Mouse (Mus musculus): ENCODE measurements around the gene Trim52. TPM values are rescaled to one million over a fixed set of nuclear protein-coding genes. Genes with fewer than 3 reads are reported as not detected.
"Not testable (repeated sequence)": the region's sequence is repeated elsewhere in the genome, so short reads cannot be mapped to it uniquely, and the experiment has no call there.

Trim52 gene
- not detected for total RNA-seq (2022)

- no peak for DNase-seq (ENCODE audit: low spot score in 2 of 2)
These were observed at the start of gene Trim52 for GRCm38 (mm10) chr14:106105980-106106379. Trim52 (plus strand) TSS chr14:106106198.

DNA sequence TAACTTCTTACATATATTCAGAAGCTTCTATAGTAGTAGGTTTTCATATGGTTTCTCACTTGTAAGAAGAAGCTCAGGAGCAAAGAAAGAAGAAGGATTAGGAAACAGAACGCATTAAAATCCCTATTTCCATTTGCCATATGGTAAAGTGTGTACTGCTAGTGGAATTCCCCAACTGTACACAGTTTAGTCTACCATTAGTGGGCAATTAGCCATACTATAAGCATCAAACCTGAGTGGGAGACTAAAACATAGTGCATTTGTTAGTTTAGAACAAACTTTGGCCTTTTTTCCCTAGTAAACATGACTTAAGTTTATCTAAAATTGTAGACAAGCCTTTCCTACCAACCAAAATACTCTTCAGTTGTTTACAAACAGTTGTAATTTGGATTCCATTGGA is 33.4 kb upstream of the Trim52 start:
- DNase-seq (ENCODE audit: low spot score in 2 of 2) = no peak

DNA sequence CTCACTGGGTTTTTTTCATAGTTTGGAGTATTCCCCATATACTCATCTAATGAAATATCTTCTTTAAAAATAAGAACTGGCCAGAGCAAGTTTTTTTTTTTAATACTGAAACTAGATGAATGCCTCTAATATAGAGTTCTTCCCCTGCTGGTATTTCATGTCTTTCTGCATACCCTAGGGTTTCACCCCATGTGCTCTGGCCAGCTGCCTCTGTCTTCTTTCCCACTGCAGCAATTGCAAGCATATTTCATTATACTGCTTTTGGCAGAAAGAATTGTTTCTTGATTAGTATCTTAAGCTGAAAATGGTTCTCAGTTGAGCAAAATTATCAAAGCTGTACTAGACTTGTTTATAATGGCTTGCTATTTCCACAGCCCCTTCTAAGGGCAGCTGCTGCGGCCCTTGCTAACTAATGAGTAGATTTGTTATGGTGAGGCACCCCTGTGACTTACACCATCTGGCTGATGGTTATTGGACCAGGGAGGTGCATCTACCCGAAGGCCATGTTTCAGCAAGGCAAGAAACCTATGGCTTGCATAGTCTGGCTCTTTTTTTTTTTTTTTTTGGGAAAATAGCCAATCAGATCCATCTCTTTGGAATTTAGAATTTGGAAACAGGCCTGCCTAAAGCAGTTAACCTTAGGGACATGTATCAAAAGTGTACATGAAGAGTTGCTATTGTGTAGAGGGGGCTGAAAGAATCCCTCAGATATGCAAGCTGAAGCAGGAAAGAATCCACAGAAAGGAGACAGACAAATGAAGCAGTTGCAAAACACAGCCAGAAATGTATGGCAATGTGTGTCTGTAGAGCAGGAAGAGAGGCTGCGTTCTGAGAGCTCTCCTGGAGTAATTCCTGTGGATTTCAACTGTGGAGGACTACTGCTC is 30.6 kb upstream of the Trim52 start:
- no peak for DNase-seq (ENCODE audit: low spot score in 2 of 2)

- no peak for DNase-seq (ENCODE audit: low spot score in 2 of 2)
These were observed 17.4 kb upstream of the Trim52 start for GRCm38 (mm10) chr14:106088480-106089037.

DNA sequence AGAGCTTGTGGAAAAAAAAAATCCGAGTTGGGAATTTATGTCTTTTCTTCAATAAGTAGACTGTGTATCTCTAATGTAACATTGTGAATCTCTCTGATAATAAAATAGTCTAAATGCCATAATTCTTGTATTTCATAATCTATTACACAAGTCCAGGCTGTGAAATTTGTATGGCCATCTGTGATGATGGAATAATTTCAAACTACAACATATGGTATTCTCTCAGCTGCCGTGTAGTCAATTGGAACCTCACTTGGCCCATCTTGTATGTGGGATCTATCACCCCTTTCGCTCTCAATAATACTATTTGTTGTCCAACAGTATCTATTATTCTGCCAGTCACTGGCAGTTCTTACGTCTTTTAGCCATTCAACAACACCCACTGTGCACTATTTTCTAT is 9.2 kb upstream of the Trim52 start:
- DNase-seq (ENCODE audit: low spot score in 2 of 2) = no peak

DNA sequence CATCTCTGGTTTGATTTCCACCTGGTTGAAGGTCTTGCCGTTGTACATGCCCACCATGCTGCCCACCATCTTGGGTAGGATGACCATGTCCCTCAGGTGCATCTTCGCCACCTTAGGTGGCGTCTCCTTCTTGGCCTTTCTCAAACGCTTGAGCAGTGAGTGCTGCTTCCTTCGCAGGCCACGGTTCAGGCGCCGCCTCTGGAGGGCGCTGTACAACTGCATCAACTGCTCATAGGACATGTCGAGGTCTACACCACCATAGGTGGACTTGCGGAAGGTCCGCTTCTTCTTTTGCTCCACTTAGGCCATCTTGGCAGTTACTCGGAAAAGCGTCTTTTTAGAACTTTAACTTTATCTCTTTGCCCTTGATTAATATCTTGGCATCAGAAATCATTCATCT is 5.1 kb upstream of the Trim52 start:
- no peak for DNase-seq (ENCODE audit: low spot score in 2 of 2)

DNA sequence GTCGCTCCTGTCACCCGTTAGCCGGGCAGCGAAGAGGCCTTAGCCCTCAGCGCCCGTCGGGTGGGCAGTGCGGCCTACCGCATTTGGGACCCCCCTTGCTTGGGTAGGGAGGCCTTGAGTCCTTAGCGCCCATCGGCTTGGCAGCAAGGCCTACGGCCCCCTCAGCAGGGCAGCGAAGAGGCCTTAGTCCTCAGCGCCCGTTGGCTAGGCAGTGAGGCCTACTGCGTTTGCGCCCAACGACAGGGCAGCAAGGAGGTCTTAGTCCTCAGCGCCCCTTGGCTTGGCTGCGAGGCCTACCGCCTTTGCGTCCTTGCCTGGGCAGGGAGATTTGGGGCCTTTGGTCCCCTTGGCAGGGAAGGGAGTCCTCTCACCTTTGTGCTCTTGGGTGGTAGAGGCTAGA is 427 bp downstream of the Trim52 start:
- no peak for DNase-seq (ENCODE audit: low spot score in 2 of 2)

GRCm38 (mm10) chr14:106119371-106119770 is 13.4 kb downstream of the Trim52 start:
- DNase-seq (ENCODE audit: low spot score in 2 of 2) = no peak

- DNase-seq (ENCODE audit: low spot score in 2 of 2) = no peak
These were observed 30.3 kb downstream of the Trim52 start for GRCm38 (mm10) chr14:106136272-106136671.

DNA sequence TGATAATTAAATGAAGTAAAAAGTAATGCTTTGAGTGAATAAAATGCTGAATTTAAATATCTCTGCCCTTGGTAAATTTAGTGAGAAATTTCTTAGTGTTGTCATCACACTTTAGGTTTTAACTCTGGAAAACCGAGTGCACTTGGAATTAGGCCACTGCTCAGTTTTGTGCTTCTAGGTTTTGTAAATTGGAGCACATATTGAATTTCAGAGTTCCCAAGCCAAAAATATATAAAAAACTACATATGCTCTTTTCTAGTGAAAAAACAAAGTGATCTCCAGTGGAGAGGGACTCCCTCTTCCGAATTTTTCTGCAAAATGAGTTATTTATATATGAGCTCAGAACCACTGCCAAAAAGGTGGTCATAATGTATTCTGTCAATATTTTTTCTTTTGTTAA is 45.2 kb downstream of the Trim52 start:
- DNase-seq (ENCODE audit: low spot score in 2 of 2) = no peak

- no peak for DNase-seq (ENCODE audit: low spot score in 2 of 2)
These were observed 49.0 kb downstream of the Trim52 start for GRCm38 (mm10) chr14:106154879-106155576.

- DNase-seq (ENCODE audit: low spot score in 2 of 2) = no peak
These were observed 50.5 kb downstream of the Trim52 start for GRCm38 (mm10) chr14:106156533-106156932.

- DNase-seq (ENCODE audit: low spot score in 2 of 2) = no peak
These were observed 56.3 kb downstream of the Trim52 start for GRCm38 (mm10) chr14:106162331-106162730.

DNA sequence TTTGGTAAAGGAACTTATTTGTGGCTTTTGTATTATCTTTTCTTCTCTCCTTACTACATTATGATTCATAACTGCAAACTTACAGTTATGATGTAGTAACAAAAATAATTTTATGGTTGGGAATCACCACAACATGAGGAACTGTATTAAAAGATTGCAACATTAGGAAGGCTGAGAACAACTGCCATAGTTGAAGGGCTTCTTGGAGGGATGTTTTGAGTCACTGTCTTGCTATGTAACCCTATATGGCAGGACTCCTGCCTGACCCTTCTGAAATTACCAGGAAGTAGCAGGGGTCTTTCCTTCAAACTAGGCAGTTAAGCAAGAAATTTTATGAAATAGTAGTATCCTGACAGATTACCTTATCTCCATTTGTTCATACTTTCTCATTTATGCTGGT is 57.2 kb downstream of the Trim52 start:
- no peak for DNase-seq (ENCODE audit: low spot score in 2 of 2)

DNA sequence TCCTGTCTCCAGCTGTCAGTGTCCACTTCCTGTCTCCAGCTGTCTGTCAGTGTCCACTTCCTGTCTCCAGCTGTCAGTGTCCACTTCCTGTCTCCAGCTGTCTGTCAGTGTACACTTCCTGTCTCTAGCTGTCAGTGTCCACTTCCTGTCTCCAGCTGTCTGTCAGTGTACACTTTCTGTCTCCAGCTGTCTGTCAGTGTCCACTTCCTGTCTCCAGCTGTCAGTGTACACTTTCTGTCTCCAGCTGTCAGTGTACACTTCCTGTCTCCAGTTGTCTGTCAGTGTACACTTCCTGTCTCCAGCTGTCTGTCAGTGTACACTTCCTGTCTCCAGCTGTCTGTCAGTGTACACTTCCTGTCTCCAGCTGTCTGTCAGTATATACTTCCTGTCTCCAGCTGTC is 57.9 kb downstream of the Trim52 start:
- DNase-seq (ENCODE audit: low spot score in 2 of 2) = not testable (repeated sequence)

DNA sequence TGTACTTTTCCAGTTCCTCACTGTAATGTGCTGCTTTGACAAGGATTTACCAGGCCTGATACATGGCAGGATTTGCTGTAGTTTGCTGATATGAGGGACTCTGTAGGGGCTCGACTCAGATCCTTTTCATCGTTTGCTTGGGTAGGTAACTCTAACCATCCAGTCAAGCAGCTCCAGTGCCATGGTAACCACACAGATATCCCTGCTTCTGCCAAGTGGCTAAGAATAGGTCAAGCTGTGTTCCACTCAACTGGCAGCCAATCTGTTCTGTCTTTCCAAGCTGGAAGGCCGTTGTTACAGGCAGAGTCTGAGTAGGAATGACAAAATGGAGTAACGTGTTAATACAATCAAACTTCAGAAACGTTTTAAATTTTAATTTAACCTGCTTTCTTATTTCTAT is 70.9 kb downstream of the Trim52 start:
- peak in 1 of 2 experiments; percentile 9 for DNase-seq (ENCODE audit: low spot score in 2 of 2)

- DNase-seq (ENCODE audit: low spot score in 2 of 2) = peak in 1 of 2 experiments; percentile 8
These were observed 72.2 kb downstream of the Trim52 start for GRCm38 (mm10) chr14:106178245-106178644.

DNA sequence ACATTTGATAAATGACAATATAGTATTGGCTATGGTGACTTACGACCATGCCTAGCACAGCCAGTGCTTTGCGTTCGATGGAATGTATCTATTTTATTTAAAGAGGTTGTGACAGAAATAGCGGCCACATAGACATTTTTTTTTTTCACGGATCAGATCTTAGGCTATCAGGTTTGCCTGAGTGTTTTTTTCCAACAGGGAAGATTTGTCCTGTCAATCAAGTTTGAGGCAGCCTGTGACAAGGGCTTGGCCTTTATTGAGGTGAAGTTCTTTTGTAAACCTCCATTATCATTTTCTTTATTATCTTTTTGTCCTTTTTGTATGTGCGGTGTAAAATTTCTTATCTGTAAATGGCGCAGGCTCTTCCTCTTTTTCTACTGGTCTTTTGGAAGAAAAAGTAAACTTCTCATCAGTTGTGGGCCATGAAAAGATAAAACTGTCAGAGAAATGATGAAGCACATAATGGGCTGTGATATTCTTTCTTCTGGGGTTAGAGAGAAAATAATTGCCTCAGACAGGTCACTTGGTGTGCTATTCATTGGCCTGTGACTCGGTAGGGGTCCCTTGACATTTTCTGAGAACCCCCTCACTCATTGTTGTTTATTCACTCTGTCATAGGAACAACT is 73.2 kb downstream of the Trim52 start:
- DNase-seq (ENCODE audit: low spot score in 2 of 2) = no peak

DNA sequence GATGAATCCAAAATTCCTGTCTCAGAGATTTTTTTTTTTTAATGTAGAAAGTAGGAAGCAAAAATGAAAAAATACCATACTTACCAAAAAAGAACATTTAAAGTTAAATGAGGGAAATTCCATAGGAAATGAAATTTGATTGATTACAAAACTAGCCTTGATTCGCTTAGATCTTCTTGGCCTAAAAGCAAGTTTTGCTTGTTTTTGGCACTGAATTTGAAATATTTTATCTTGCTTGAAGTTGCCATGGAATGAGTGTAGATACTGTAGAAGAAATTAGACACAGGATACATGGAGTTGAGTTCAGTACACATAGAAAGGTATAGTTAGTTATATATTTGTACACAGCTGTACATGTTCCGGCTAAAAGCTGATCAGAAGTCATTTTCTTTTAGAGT is 73.7 kb downstream of the Trim52 start:
- DNase-seq (ENCODE audit: low spot score in 2 of 2) = no peak

- no peak for DNase-seq (ENCODE audit: low spot score in 2 of 2)
These were observed 74.6 kb downstream of the Trim52 start for GRCm38 (mm10) chr14:106180616-106181015.

DNA sequence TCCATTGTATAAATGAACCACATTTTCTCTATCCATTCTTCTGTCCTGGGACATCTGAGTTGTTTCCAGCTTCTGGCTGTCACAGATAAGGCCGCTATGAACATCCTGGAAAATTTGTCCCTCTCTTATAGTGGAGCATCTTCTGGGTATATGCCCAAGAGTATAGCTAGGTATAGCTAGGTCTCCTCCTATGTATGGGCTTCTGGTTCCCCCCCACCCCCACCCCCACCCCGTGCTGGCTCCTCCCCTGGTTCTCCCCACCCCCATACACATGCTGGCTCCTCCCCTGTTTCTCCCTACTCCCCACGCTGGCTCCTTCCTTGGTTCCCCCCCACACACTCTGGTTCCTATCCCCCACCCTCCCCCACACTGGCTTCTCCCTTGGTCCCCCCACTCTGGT is 78.0 kb downstream of the Trim52 start:
- no peak for DNase-seq (ENCODE audit: low spot score in 2 of 2)
